Mouse (Mus musculus): Measurements from ENCODE around the gene Slc38a3.

- TF ChIP-seq CTCF (IDR thresholded peaks at IDR 0.05; ENCODE audit: insufficient read depth, low read depth, low read length) (no peak), POLR2A (IDR thresholded peaks at IDR 0.05; ENCODE audit: insufficient read depth, low read depth, low read length) (no peak)
Observed at GRCm38 (mm10) chr9:107606591-107606990, 62.7 kb downstream of the Slc38a3 start.
